Mouse (Mus musculus) neural tube, embryonic 13.5 days (tissue): ENCODE measurements at regions not wholly inside any gene's neighbourhood (a gene's known extent, or its start where the extent isn't known, plus 50 kb on each side); places are given as distances from the start of the nearest gene placed in this dataset.

Source experiments
- ATAC-seq: fragments of 200-750 bp; cut with Nextera tagmentation; 2 replicates; pipeline ENCODE4 v1.8.0; 2017; ENCODE audit warnings: low read depth, mild to moderate bottlenecking, moderate TSS enrichment, moderate library complexity
- H3K27ac ChIP-seq: fragments of 300-500 bp; sonication (generic); replicated peaks from 2 replicates; pipeline ENCODE4 v1.5.1; 2015; ENCODE audit warnings: moderate library complexity, mild to moderate bottlenecking, inconsistent platforms
- H3K27me3 ChIP-seq: fragments of 300-500 bp; sonication (generic); 2 replicates; pipeline ENCODE4 v1.6.1; 2015; ENCODE audit warnings: mild to moderate bottlenecking, inconsistent platforms
- H3K36me3 ChIP-seq: fragments of 300-500 bp; sonication (generic); 2 replicates; pipeline ENCODE4 v1.6.1; 2015; ENCODE audit warnings: mild to moderate bottlenecking, inconsistent platforms
- H3K4me1 ChIP-seq: fragments of 300-500 bp; sonication (generic); replicated peaks from 2 replicates; pipeline ENCODE4 v1.6.1; 2015; ENCODE audit warnings: inconsistent platforms
- H3K4me2 ChIP-seq: fragments of 300-500 bp; sonication (generic); 2 replicates; pipeline ENCODE4 v1.6.1; 2015; ENCODE audit warnings: inconsistent platforms, mild to moderate bottlenecking, moderate library complexity
- H3K4me3 ChIP-seq: fragments of 300-500 bp; sonication (generic); 2 replicates; pipeline ENCODE4 v1.5.1; 2015; ENCODE audit warnings: mild to moderate bottlenecking, inconsistent platforms
- H3K9ac ChIP-seq: fragments of 300-500 bp; sonication (generic); 2 replicates; pipeline ENCODE4 v1.6.1; 2015; ENCODE audit warnings: moderate library complexity, mild to moderate bottlenecking, inconsistent platforms
- H3K9me3 ChIP-seq: fragments of 300-500 bp; sonication (generic); 2 replicates; pipeline ENCODE4 v1.6.1; 2016; ENCODE audit warnings: inconsistent platforms
- WGBS: fragments of 180-500 bp; shearing (Covaris S2); methylation state at CpG from one replicate; pipeline ENCODE4 v1.1.7; 2015; 5-methylcytosine and 5-hydroxymethylcytosine counted together

DNA sequence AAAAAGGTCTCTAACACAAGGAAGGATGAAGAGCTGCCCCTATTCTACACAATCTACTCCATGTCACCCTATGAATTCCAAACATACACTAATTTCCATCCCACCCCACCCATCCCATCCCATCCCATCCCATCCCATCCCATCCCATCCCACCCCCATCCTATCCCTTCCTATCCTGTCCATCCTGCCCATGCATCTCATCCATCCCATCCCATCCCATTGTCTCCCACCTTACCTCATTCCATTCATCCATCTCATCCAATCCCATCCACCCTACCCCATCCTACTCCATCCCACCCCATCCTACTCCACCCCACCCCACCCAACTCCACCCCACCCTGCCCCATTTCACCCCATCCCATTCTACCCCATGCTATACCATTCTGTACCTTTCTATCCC is 91.9 kb upstream of the Fam92a start:
- Histone ChIP-seq H3K27ac (peak overlapping the region; percentile 71), H3K36me3 (no peaks in the 10 kb centered on the region), H3K4me3 (no peak overlapping the region), H3K4me1 (peaks cover 8% of the 10 kb centered on the region; the same call in 1 of the 2 replicates), H3K9ac (no peak overlapping the region), H3K27me3 (no peaks in the 10 kb centered on the region), H3K9me3 (no peaks in the 10 kb centered on the region), H3K4me2 (no peak overlapping the region)
- peak; percentile 55 for ATAC-seq

DNA sequence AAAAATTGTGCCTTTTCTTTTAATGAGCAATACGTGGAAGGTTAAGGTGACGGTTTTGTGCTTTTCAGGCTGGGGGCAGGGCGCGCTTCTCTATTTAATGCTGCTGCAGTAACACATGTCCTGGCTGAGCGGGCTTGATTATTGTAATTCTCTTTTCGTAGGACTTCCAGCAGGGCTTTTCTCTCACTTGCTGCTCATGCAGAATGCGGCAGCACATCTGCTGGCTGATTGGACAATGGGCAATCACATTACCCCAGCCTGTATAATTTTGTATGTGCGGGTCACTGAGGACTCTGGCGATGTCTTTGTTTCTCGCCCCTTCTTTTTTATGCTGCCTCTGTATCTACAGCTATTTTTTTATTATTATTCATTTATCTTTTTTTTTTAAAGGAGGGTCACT is 91.4 kb upstream of the Fam92a start:
- no peak overlapping the region for H3K9ac ChIP-seq
- peaks cover 8% of the 10 kb centered on the region; the same call in 1 of the 2 replicates for H3K4me1 ChIP-seq
- H3K27me3 ChIP-seq: no peaks in the 10 kb centered on the region
- WGBS: 28% methylated on average over 10 of the region's 10 CpGs
- H3K4me2 ChIP-seq: no peak overlapping the region
- H3K27ac ChIP-seq: peak overlapping the region; percentile 71
- no peaks in the 10 kb centered on the region for H3K9me3 ChIP-seq
- peak; percentile 89 for ATAC-seq
- no peaks in the 10 kb centered on the region for H3K36me3 ChIP-seq
- H3K4me3 ChIP-seq: no peak overlapping the region

DNA sequence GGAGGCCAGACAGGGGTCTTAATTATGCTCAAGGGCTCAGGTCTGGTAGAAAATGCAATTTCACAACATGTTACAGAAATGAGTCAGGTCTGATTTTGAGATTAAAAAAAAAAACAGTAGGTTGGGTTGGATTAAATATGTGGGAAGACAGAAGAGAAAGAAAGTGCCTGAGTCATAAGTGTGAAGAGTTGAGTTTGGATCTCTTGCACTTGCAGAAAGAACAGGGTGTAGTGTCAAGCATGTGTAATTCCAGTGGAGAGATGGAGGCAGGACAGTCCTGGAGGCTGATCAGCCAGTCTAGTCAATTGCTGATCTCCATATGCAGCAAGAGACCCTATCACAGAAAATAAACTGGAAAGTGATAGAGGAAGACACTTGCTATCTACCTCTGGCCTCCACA is 76.2 kb upstream of the Fam92a start:
- no peak for ATAC-seq
- no peak overlapping the region for H3K27ac ChIP-seq
- H3K4me2 ChIP-seq: no peak overlapping the region

DNA sequence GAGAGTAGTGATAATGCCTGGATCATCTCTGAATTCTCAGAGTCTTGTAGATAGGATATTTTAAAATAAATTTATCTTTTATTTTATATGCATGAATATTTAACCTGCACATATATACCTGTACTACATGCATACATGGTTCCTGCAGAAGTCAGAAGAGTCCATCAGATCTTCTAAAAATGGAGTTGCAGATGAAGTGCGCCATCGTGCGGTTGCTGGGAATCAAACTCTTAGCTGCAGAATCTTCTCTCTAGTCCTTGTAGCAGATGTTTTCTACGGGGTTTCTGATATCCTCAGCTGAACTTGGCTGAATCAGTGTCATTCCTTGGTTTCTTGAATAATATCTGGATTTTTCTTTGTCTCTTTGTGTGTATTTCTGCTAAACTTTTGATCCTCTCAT is 74.8 kb upstream of the Fam92a start:
- Histone ChIP-seq H3K27ac (no peak overlapping the region), H3K4me3 (no peak overlapping the region), H3K9ac (no peak overlapping the region), H3K9me3 (no peaks in the 10 kb centered on the region), H3K4me1 (peaks cover 11% of the 10 kb centered on the region), H3K4me2 (no peak overlapping the region), H3K36me3 (no peaks in the 10 kb centered on the region), H3K27me3 (no peaks in the 10 kb centered on the region)
- WGBS: 83% methylated on average over 4 of the region's 4 CpGs
- no peak for ATAC-seq

More for the DNA sequence above, 76.2 kb upstream of the Fam92a start:
- 0 out of 2 replicates have a peak, but pooled peaks cover 2% of the 10 kb centered on the region for H3K4me1 ChIP-seq
- H3K36me3 ChIP-seq: no peaks in the 10 kb centered on the region
- no peak overlapping the region for H3K9ac ChIP-seq
- no peak overlapping the region for H3K4me3 ChIP-seq
- H3K9me3 ChIP-seq: no peaks in the 10 kb centered on the region
- H3K27me3 ChIP-seq: no peaks in the 10 kb centered on the region

DNA sequence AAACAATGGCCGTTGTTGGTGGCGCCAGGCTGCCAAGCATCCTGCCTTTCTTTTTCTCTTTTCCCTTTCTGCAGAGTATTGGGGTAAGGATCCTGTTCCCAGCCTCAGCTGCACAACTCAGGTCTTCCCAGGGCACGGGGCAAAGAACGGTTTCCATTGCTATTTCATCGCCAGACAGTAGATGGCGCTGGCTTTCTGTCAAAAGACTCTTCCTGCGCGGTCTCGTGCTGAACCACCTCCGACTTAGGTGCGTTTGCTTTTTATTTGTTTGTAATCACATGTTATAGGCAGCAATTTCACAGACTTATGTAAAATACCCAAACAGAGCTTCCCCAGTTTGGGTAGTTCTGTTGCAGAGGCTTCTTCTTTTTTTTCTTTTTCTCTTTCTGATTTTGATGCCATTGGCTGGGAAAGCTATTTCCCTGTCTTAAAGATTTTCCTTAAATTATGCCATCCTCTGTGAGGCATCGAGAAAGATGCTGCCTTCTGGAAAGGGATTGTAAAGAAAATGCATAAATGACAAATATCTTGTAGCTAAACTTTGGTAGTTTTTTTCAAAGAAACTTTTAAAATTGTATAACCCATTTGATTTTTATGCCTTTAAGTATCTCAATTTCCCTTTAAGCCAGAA is 69.2 kb upstream of the Fam92a start:
- Histone ChIP-seq H3K27ac (no peak overlapping the region), H3K4me3 (no peak overlapping the region)

DNA sequence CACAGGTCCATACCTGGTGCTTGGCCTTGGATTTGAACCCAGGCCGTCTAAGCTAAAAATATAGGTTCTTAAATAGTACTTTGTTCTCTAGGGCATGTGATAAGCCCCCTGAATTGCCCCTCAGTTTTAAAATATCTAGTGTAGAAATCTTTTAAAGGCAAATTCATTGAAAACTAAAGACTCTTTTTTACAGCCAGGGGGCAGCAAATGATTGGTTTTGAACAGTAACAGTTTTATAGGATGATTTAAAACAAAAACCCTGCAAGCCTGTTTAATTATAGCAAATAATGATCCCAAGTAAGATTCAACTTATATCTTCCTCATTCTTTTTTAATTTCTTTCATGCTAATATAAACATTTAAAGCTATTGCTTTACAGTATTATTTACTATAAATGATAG is 58.9 kb upstream of the Fam92a start:
- 82% methylated on average over 1 of the region's 1 CpGs for WGBS
- no peak overlapping the region for H3K27ac ChIP-seq
- H3K27me3 ChIP-seq: no peaks in the 10 kb centered on the region
- no peak for ATAC-seq
- no peaks in the 10 kb centered on the region for H3K9me3 ChIP-seq
- H3K4me2 ChIP-seq: no peak overlapping the region
- H3K4me1 ChIP-seq: no peaks in the 10 kb centered on the region; the same call in 1 of the 2 replicates
- H3K36me3 ChIP-seq: no peaks in the 10 kb centered on the region
- no peak overlapping the region for H3K4me3 ChIP-seq
- no peak overlapping the region for H3K9ac ChIP-seq

More for the DNA sequence above, 69.2 kb upstream of the Fam92a start:
- WGBS: 3% methylated on average over 12 of the region's 12 CpGs
- peak overlapping the region; percentile 43 for H3K4me2 ChIP-seq
- peaks cover 13% of the 10 kb centered on the region for H3K4me1 ChIP-seq
- ATAC-seq: peak; percentile 72; the same call in 1 of the 2 replicates
- H3K9me3 ChIP-seq: no peaks in the 10 kb centered on the region
- H3K36me3 ChIP-seq: no peaks in the 10 kb centered on the region
- no peak overlapping the region for H3K9ac ChIP-seq
- H3K27me3 ChIP-seq: no peaks in the 10 kb centered on the region
